Mouse (Mus musculus) cortical plate, adult 2 months (tissue): ENCODE data around the gene Car12.

ENCODE experiments used
- CTCF ChIP-seq: fragments of 200-500 bp; IDR thresholded peaks from 2 replicates; pipeline ENCODE4 v1.5.1; 2011; ENCODE audit warnings: mild to moderate bottlenecking, control low read depth, low read length; ENCODE audit not compliant: insufficient read depth; ENCODE audit errors: extremely low read depth
- POLR2A ChIP-seq: fragments of 200-500 bp; IDR thresholded peaks from 2 replicates; pipeline ENCODE4 v1.6.1; 2011; ENCODE audit warnings: mild to moderate bottlenecking, low read length, control low read depth; ENCODE audit not compliant: insufficient read depth; ENCODE audit errors: extremely low read depth

DNA sequence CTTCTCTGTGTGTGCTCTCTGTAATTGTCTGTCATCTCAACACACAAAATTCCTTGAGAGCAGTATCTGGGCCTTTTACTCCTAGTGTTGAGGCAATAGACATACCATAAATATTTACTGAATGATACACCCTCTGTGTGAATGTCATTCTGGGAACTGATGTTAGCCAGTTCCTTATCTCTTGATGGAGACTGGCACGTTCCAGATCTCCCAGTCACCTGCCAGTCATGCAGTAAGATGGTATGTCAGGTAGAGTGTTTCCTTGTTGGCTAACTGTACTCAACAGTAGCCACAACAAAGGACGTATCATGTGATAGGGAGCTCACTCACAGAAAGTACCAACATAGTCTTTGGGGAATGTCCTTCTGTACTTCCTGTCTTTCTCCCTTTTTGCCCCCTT lies 39.7 kb upstream of the Car12 start:
- TF ChIP-seq POLR2A (no peak), CTCF (no peak)
